Mouse (Mus musculus) heart, embryonic 14.5 days (tissue): ENCODE results near the gene Cst6. TPM values are rescaled to one million over a fixed set of nuclear protein-coding genes. Genes with fewer than 3 reads are reported as not detected.
A peak's percentile ranks its signal among the peaks of the same experiment; 100 is the strongest.

Source experiments
- ATAC-seq: fragments of 200-750 bp; cut with Nextera tagmentation; 2 replicates; pipeline ENCODE4 v1.8.0; 2017; ENCODE audit warnings: low read depth, moderate TSS enrichment; ENCODE audit not compliant: insufficient number of reproducible peaks, insufficient read depth, low FRiP score
- H3K27ac ChIP-seq, 2 experiments: fragments of 200-500 bp in 1 of 2; fragments of 300-500 bp in 1 of 2; sonication (generic) in 1 of 2; replicated peaks in 1 of 2; 2 replicates each; pipeline ENCODE4 v1.5.1; 2012 to 2014; ENCODE audit warnings: low read depth in 2 of 2, low read length in 2 of 2, control low read depth in 1 of 2, mild to moderate bottlenecking in 1 of 2, mixed read lengths in 1 of 2; ENCODE audit not compliant: control insufficient read depth in 1 of 2, insufficient read depth in 1 of 2
- H3K27me3 ChIP-seq: fragments of 300-500 bp; sonication (generic); 2 replicates; pipeline ENCODE4 v1.6.1; 2014; ENCODE audit warnings: mild to moderate bottlenecking, low read length, control low read depth; ENCODE audit not compliant: control insufficient read depth, insufficient read depth
- H3K36me3 ChIP-seq: fragments of 300-500 bp; sonication (generic); 2 replicates; pipeline ENCODE4 v1.6.1; 2014; ENCODE audit warnings: mild to moderate bottlenecking, control low read depth, low read length, mixed read lengths; ENCODE audit not compliant: control insufficient read depth, insufficient read depth
- H3K4me1 ChIP-seq, 2 experiments: fragments of 200-500 bp in 1 of 2; fragments of 300-500 bp in 1 of 2; sonication (generic) in 1 of 2; 2 replicates each; pipeline ENCODE4 v1.6.1; 2012 to 2014; ENCODE audit warnings: low read length in 2 of 2, control low read depth in 1 of 2, mixed read lengths in 1 of 2; ENCODE audit not compliant: control insufficient read depth in 2 of 2, insufficient read depth in 2 of 2
- H3K4me2 ChIP-seq: fragments of 300-500 bp; sonication (generic); 2 replicates; pipeline ENCODE4 v1.6.1; 2014; ENCODE audit warnings: mild to moderate bottlenecking, low read length
- H3K4me3 ChIP-seq, 2 experiments: fragments of 200-500 bp in 1 of 2; fragments of 300-500 bp in 1 of 2; sonication (generic) in 1 of 2; 2 replicates each; pipeline ENCODE4 v1.5.1; 2012 to 2014; ENCODE audit warnings: low read length in 2 of 2, mild to moderate bottlenecking in 2 of 2, control low read depth in 1 of 2, low read depth in 1 of 2, moderate library complexity in 1 of 2; ENCODE audit not compliant: control insufficient read depth in 1 of 2, insufficient read depth in 1 of 2
- H3K9ac ChIP-seq: fragments of 300-500 bp; sonication (generic); 2 replicates; pipeline ENCODE4 v1.6.1; 2014; ENCODE audit warnings: mild to moderate bottlenecking, low read length
- H3K9me3 ChIP-seq: fragments of 300-500 bp; sonication (generic); 2 replicates; pipeline ENCODE4 v1.6.1; 2016; ENCODE audit warnings: low read length, control low read depth; ENCODE audit not compliant: control insufficient read depth
- WGBS: fragments of 180-500 bp; shearing (Covaris S2); extraction: QIAGEN DNeasy Blood & Tissue Kit; methylation state at CpG from one replicate; pipeline ENCODE4 v1.1.7; 2014; 5-methylcytosine and 5-hydroxymethylcytosine counted together
- polyA plus RNA-seq: library from polyadenylated mRNA; unstranded; fragments of >200 nt; fragmentation: Nextera tagmentation; extraction: Ambion mirVana; gene quantifications from 2 replicates; pipeline ENCODE4 v1.2.1, GENCODE M21; 2014

Cst6 gene
- polyA plus RNA-seq, 1 experiment from 2014 or later, result 0.95 TPM

- Histone ChIP-seq H3K9ac (peak overlapping the region; percentile 95), H3K4me2 (peak overlapping the region; percentile 95), H3K9me3 (no peaks in the 10 kb centered on the region), H3K4me3 (peak overlapping the region; percentile 64 to 98), H3K27ac (peak overlapping the region in 1 of 2 experiments; percentile 97; a peak in 3 of 4 replicates), H3K4me1 (peaks cover 9 to 16% of the 10 kb centered on the region in 2 experiments), H3K36me3 (peaks cover 66% of the 10 kb centered on the region), H3K27me3 (no peaks in the 10 kb centered on the region)
- WGBS, result 9% methylated on average over 11 of the region's 11 CpGs
- ATAC-seq, result no peak
These were observed 18.1 kb upstream of the Cst6 start for GRCm38 (mm10) chr19:5367455-5367854.

DNA sequence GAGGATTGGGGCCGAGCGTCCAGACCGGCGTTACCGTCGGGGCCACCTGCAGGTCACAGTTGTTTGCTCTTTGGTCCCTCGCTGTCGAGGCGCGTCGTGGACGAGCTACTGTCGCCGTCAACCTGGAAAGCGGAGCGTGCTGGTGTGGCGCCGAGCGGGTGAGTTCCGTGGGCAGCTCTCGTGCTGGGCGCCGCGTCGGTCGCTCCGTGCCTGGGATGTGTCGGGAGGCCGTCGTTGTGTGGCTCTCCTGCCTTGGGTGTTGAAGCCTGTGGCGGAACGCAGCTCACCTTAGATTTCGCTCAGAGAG lies 17.6 kb upstream of the Cst6 start, which contains the start of gene Banf1:
Gene Banf1 (minus strand): TSS at position 116 of the 307 bp plus-strand sequence.
- Histone ChIP-seq H3K4me2 (peak within 1 kb of the TSS; percentile 95), H3K9ac (peak within 1 kb of the TSS; percentile 95), H3K36me3 (peaks cover 62% of the 10 kb centered on the region), H3K9me3 (no peaks in the 10 kb centered on the region), H3K4me3 (peak within 1 kb of the TSS; percentile 64 to 98), H3K27ac (peak within 1 kb of the TSS; percentile 97), H3K4me1 (peaks cover 9 to 16% of the 10 kb centered on the region in 2 experiments), H3K27me3 (no peaks in the 10 kb centered on the region)
- WGBS, result under 1% methylated on average over 33 of the region's 33 CpGs
- peak; percentile 8; the same call in 1 of the 2 replicates for ATAC-seq

DNA sequence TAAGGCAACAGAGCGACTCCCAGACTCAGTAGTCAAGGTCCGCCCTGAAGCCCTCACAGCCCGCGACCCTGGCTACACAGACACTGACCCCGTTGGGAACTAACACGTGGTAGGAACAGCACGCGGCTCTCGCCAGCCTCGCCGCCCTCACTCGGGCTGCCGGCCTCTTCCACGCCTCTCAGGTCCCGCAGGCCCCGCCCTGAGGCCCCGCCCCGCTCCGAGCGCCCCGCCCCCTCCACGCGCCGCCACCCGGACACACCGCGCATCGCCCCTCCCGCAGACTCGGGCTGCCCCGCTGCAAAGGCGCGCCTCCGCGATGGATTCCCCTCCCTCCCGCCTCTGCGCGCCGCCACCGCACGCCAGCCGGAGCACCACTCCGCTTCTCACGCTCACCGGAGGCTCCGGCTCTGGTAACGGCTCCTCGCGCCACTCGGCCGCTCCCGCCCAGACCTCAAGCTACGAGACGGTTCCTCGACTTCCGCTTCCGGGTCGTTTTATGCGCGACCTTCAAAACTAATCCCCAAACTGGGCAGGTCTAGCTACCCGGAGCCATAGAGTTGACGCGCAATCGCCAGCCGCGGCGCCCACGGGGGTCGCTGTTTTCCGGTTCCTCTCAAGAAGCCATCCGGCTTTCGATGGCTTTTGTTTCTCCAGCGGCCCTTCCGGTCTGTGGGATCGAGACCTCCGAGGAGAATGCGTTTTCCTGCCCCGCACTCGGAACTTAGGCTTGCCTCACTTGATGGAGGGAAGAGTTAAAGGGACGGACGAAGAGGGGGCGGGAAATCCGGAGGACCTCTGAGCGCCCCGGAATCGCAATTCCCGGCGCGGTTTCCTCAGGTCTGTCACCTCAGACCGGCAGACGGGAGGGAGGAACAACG lies 17.0 kb upstream of the Cst6 start, which contains the start of gene Eif1ad:
Gene Eif1ad (plus strand): TSS at position 567 of the 878 bp plus-strand sequence.
- no peaks in the 10 kb centered on the region for H3K27me3 ChIP-seq
- peak within 1 kb of the TSS; percentile 95 for H3K4me2 ChIP-seq
- H3K4me3 ChIP-seq, result peak within 1 kb of the TSS; percentile 64 to 98
- no peaks in the 10 kb centered on the region for H3K9me3 ChIP-seq
- peak within 1 kb of the TSS; percentile 95 for H3K9ac ChIP-seq
- peak; percentile 90 for ATAC-seq
- H3K36me3 ChIP-seq, result peaks cover 56% of the 10 kb centered on the region
- peaks cover 9 to 20% of the 10 kb centered on the region in 2 experiments for H3K4me1 ChIP-seq
- under 1% methylated on average over 89 of the region's 92 CpGs for WGBS
- peak within 1 kb of the TSS; percentile 97 for H3K27ac ChIP-seq

GRCm38 (mm10) chr19:5365751-5366150 lies 16.4 kb upstream of the Cst6 start:
- no peak for ATAC-seq
- no peaks in the 10 kb centered on the region for H3K9me3 ChIP-seq
- peak overlapping the region; percentile 95 for H3K4me2 ChIP-seq
- H3K4me3 ChIP-seq, result peak overlapping the region; percentile 64 to 98
- H3K36me3 ChIP-seq, result peaks cover 52% of the 10 kb centered on the region
- peaks cover 9 to 20% of the 10 kb centered on the region in 2 experiments for H3K4me1 ChIP-seq
- WGBS, result 17% methylated on average over 11 of the region's 11 CpGs
- H3K9ac ChIP-seq, result peak overlapping the region; percentile 95
- no peaks in the 10 kb centered on the region for H3K27me3 ChIP-seq
- H3K27ac ChIP-seq, result peak overlapping the region; percentile 40 to 97; a peak in 2 of 4 replicates

GRCm38 (mm10) chr19:5364124-5364523 lies 14.8 kb upstream of the Cst6 start:
- H3K4me2 ChIP-seq, result no peak overlapping the region
- peaks cover 36% of the 10 kb centered on the region for H3K36me3 ChIP-seq
- H3K4me1 ChIP-seq, result peaks cover 9 to 20% of the 10 kb centered on the region in 2 experiments
- H3K9ac ChIP-seq, result no peak overlapping the region
- WGBS, result 93% methylated on average over 2 of the region's 2 CpGs
- H3K4me3 ChIP-seq, result no peak overlapping the region
- ATAC-seq, result no peak
- no peaks in the 10 kb centered on the region for H3K9me3 ChIP-seq
- no peak overlapping the region for H3K27ac ChIP-seq
- no peaks in the 10 kb centered on the region for H3K27me3 ChIP-seq

DNA sequence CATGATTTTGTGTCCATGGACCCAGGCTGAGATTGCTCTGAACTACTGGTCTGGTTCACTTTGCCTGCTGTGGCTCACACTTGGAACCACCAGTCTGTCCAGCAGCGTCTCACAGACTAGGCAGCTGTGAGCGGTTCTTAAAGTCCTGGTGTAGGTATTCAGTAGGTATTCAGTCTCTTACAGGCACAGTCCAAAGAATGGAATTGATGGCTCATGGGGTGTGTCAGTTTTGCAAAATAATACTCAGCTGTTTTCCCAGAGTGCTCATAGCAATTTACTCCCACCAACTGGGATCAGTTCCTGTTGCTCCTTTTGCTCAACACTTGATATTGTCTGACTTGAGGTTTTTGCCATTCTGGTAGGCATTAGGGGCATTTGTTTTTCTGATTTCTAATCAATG lies 12.8 kb upstream of the Cst6 start:
- H3K36me3 ChIP-seq, result peaks cover 24% of the 10 kb centered on the region
- peaks cover 4 to 10% of the 10 kb centered on the region in 2 experiments for H3K4me1 ChIP-seq
- H3K4me2 ChIP-seq, result no peak overlapping the region
- no peak for ATAC-seq
- H3K9me3 ChIP-seq, result no peaks in the 10 kb centered on the region
- H3K4me3 ChIP-seq, result no peak overlapping the region
- no peak overlapping the region for H3K9ac ChIP-seq
- no peak overlapping the region for H3K27ac ChIP-seq
- H3K27me3 ChIP-seq, result no peaks in the 10 kb centered on the region
- WGBS, result 75% methylated on average over 2 of the region's 2 CpGs

- Histone ChIP-seq H3K4me3 (no peak overlapping the region), H3K4me1 (no peaks in the 10 kb centered on the region), H3K4me2 (no peak overlapping the region), H3K27me3 (no peaks in the 10 kb centered on the region), H3K9me3 (no peaks in the 10 kb centered on the region), H3K27ac (no peak overlapping the region), H3K36me3 (no peaks in the 10 kb centered on the region), H3K9ac (no peak overlapping the region)
- no CpG with 5 or more reads among the region's 1 CpGs for WGBS
- ATAC-seq, result no peak
These were observed 6.7 kb upstream of the Cst6 start for GRCm38 (mm10) chr19:5356080-5356479.
